Mouse (Mus musculus) CD4-positive, CD25-positive, alpha-beta regulatory T cell, adult 4 months (primary cell): Measurements from ENCODE around the gene Ankrd44. TPM values are rescaled to one million over a fixed set of nuclear protein-coding genes. Genes with fewer than 3 reads are reported as not detected.

Source experiments
- ATAC-seq: one replicate; pipeline ENCODE4 v1.8.0; 2017
- polyA plus RNA-seq, 2 experiments: library from polyadenylated mRNA; unstranded; fragments of 100-300 nt; shearing (Covaris generic); gene quantifications; one replicate each; pipeline ENCODE4 v1.2.1; 2017

Ankrd44 gene
- polyA plus RNA-seq, 2 experiments from 2014 or later, result 167 to 195 TPM

- no peak for ATAC-seq
These were observed 222.7 kb downstream of the Ankrd44 start for GRCm38 (mm10) chr1:54703466-54703865.

GRCm38 (mm10) chr1:54702918-54703317 lies 223.3 kb downstream of the Ankrd44 start:
- ATAC-seq, result no peak

- no peak for ATAC-seq
These were observed 230.8 kb downstream of the Ankrd44 start for GRCm38 (mm10) chr1:54695396-54695795.

- ATAC-seq, result no peak
These were observed 234.4 kb downstream of the Ankrd44 start for GRCm38 (mm10) chr1:54691824-54692223.

- no peak for ATAC-seq
These were observed 235.8 kb downstream of the Ankrd44 start for GRCm38 (mm10) chr1:54690291-54690965.

- ATAC-seq, result no peak
These were observed 237.7 kb downstream of the Ankrd44 start for GRCm38 (mm10) chr1:54688441-54688840.

- peak; percentile 47 for ATAC-seq
These were observed 241.9 kb downstream of the Ankrd44 start for GRCm38 (mm10) chr1:54684316-54684715.

- ATAC-seq, result no peak
These were observed 246.6 kb downstream of the Ankrd44 start for GRCm38 (mm10) chr1:54679556-54679955.

- no peak for ATAC-seq
These were observed 248.2 kb downstream of the Ankrd44 start for GRCm38 (mm10) chr1:54678037-54678436.

GRCm38 (mm10) chr1:54675478-54675877 lies 250.7 kb downstream of the Ankrd44 start:
- ATAC-seq, result no peak

GRCm38 (mm10) chr1:54667991-54668390 lies 258.2 kb downstream of the Ankrd44 start:
- ATAC-seq, result no peak

- ATAC-seq, result peak; percentile 91
These were observed 260.4 kb downstream of the Ankrd44 start for GRCm38 (mm10) chr1:54665582-54666405.

- no peak for ATAC-seq
These were observed 261.1 kb downstream of the Ankrd44 start for GRCm38 (mm10) chr1:54665095-54665494.

- peak; percentile 47 for ATAC-seq
These were observed 265.5 kb downstream of the Ankrd44 start for GRCm38 (mm10) chr1:54660674-54661073.

- ATAC-seq, result no peak
These were observed 267.6 kb downstream of the Ankrd44 start for GRCm38 (mm10) chr1:54658558-54658957.

GRCm38 (mm10) chr1:54648237-54648636 lies 277.9 kb downstream of the Ankrd44 start:
- no peak for ATAC-seq

- no peak for ATAC-seq
These were observed 278.8 kb downstream of the Ankrd44 start for GRCm38 (mm10) chr1:54647335-54647745.

- no peak for ATAC-seq
These were observed 285.9 kb downstream of the Ankrd44 start for GRCm38 (mm10) chr1:54640184-54640795.

- ATAC-seq, result no peak
These were observed 286.6 kb downstream of the Ankrd44 start for GRCm38 (mm10) chr1:54639506-54640078.

GRCm38 (mm10) chr1:54639076-54639475 lies 287.1 kb downstream of the Ankrd44 start:
- no peak for ATAC-seq

GRCm38 (mm10) chr1:54637340-54637739 lies 288.8 kb downstream of the Ankrd44 start:
- no peak for ATAC-seq

- ATAC-seq, result no peak
These were observed 297.1 kb downstream of the Ankrd44 start for GRCm38 (mm10) chr1:54629106-54629505.

- ATAC-seq, result no peak
These were observed 311.2 kb downstream of the Ankrd44 start for GRCm38 (mm10) chr1:54614963-54615362.
